Mouse (Mus musculus) heart, adult 18-20 months (tissue): ENCODE data around the gene Anxa1. TPM values are rescaled to one million over a fixed set of nuclear protein-coding genes. Genes with fewer than 3 reads are reported as not detected.

Source experiments
- DNase-seq, 2 experiments: peaks; one replicate each; pipeline ENCODE4 v3.0.0; 2021 to 2022; ENCODE audit warnings: mixed read lengths in 1 of 2
- total RNA-seq, 2 experiments: library from RNA; stranded (reverse); gene quantifications; 2 replicates each; pipeline ENCODE4 v1.2.3; 2021

Anxa1 gene
- total RNA-seq, 2 experiments from 2014 or later: 17.3 to 19.3 TPM

DNA sequence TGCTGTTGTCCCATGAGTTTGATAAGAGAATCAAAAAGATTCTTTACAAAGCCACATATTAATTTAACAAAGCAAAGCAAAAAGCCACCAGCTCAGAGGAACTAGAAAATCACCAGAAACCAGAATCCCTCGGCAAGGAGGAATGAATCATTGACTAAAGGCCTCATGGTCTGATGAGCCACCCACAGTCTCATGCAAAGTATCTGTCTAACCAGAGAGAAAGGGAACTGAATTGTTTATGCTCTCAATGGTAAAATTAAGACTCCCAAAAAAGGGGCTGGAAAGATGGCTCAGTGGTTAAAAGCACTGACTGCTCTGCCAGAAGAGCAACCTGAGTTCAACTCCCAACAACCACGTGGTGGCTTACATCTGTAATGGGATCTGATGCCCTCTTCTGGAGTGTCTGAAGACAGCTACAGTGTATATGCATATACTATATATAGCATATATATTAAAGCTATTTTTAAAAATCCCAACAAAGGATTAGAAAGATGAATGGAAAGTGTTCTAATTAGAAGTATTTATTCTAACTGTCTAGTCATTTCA, 9.5 kb downstream of the Anxa1 start:
- no peak for DNase-seq

- no peak for DNase-seq
Observed at GRCm38 (mm10) chr19:20370175-20370574, 20.6 kb downstream of the Anxa1 start.

DNA sequence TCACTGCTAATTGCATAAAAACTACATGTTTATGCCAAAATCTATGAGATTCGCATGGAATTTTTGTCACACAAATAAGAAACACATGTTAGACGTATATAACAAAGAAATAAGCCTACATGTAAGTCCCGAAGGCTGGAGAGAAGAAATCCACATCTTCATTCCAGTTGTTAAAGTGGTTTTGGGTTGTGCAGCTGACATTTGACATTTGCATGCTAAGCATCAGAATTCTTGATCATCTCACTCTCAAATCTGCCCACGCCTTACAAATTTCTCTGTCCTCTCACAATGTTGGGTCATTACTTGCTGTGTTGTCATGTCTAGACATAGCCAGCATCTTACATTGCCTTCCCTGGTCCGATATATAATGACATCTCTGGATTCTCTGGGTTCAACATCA, 24.2 kb downstream of the Anxa1 start:
- no peak for DNase-seq

DNA sequence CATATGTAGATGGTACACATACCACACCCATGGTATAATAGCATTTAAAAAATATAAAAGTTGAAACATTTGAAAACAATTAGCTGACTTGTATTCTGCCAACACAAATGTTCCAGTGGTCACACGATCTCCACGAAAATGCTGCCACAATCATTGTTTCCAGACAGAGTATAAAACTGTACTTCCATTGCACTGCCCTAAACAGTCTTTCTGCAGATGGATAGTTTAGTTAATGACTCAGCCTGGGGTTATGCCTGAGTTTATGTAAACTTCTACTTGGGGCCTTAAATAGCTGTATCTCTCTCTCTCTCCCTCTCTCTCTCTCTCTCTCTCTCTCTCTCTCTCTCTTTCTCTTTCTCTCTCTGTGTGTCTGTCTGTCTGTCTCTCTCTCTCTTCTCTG, 24.7 kb downstream of the Anxa1 start:
- no peak for DNase-seq

GRCm38 (mm10) chr19:20365364-20365763, 25.4 kb downstream of the Anxa1 start:
- DNase-seq: no peak

GRCm38 (mm10) chr19:20364931-20365330, 25.8 kb downstream of the Anxa1 start:
- peak in 1 of 2 experiments; percentile 20 for DNase-seq

- no peak for DNase-seq
Observed at GRCm38 (mm10) chr19:20363221-20363620, 27.5 kb downstream of the Anxa1 start.

GRCm38 (mm10) chr19:20361917-20362577, 28.7 kb downstream of the Anxa1 start:
- DNase-seq: peak in 1 of 2 experiments; percentile 49

GRCm38 (mm10) chr19:20358679-20359078, 32.1 kb downstream of the Anxa1 start:
- no peak for DNase-seq

- DNase-seq: peak; percentile 47 to 84
Observed at GRCm38 (mm10) chr19:20345317-20345917, 45.3 kb downstream of the Anxa1 start.

DNA sequence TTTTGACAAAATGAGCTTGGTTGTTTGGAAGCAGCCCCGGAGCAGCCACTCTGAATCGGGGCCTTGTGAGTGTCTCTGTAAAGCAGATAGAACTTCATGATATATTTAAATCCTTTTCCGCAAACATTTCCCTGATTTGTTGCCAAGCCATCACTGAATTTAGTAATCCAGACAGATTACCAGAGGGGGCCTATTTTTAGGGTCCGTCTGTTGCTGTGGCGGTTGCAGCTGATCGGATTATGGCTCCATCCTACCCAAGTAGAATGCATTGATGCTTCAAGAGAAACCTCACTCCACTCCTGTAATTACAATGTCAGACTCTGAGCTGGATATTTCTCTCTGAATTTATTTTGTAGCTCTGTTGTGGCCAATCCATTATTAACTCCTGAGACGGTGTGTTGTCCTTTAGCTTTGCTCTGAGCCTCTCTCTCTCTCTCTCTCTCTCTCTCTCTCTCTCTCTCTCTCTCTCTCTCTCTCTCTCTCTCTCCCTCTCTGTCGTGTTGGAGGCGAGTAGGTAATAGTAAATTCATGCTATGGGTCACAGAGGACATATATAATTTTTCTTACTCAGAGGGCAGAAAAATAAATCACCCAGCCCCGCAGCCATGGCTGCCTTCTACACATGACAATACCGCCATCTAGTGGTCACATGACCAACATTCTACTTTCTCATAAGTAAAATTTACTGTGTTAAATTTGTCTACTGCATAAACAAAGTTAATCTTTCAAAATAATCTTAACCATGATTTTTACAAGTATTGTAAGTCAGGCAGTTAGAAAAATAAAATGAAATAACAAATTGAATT, 46.0 kb downstream of the Anxa1 start:
- DNase-seq: peak; percentile 16 to 42

DNA sequence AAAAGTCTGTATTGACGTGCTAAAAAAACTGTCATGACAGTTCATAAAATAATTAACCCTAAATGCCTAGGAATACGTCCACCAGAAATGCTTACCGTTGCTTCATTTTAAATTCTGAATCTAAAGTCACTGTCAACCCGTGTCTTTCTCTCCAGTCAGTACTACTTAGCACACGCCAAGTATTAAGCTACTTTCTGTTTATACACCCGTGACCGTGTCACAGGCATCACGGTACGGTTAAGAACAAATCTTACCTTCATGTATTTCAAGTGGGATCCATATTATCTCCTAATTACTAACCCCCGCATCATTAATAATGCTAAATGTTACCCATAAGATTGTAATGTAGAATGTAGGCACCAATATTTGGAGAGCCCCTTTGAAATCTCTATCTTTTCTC, 46.7 kb downstream of the Anxa1 start:
- no peak for DNase-seq

Other genes starting within 250 kb of the Anxa1 start
- gene Aldh1a1, start 101.8 kb upstream of the Anxa1 start, total RNA-seq: 10 to 100 TPM; 20.0 to 35.0 TPM